11 mouse cellular contexts compared by ENCODE assay signal in the genomic region with DNA sequence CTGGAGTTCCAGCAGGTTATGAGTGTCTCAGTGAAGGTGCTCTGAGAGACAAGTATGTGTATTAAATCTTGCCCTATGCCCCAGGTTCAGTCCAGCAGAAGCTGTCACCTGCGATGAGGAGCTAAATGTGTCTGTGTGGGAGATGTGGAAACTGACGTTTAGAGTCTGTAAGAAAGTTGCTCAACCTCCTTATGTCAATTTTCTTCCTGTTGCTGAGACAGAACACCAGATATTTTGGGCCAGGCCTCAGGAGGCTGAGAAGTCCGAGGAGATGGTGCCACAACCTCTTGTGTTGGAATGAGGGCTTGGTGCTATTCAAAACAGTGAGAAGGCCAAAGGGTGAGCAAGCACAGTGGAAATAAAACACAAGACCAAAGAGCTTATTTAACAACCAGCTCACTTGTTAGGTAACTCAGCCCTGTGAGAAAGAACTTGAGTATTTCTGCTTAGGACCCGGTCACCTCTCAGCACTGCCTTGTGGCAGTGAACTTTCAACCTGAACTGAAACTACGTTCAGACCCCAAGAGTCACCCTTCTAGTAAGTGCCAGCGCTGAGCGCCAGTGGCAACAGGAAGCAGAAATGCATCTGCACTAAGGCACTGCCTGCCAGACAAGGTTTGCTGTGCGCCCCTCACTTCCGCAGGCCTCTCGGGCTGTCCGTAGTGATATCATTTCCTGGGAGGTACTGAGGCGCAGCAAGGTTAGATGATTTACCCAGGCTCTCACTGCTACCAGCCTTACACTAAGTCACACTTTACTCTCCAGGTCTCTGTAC. TPM values are rescaled to one million over a fixed set of nuclear protein-coding genes. Genes with fewer than 3 reads are reported as not detected.
DNase-seq lines count a peak whose midpoint lies in the region; ATAC-seq lines count a peak whose summit lies in the region.
"Had no signal": no experiment of that assay in that cellular context is flagged by ENCODE, and none has a peak within 500 bp of the region (broad histone marks: within the 10 kb centered on the region; RNA-seq: fewer than 3 reads in every experiment).

No protein-coding gene starts in this region.

- DNase-seq in kidney, postnatal 10 days, result no peak
- DNase-seq in thymus, postnatal 25 days, result peak; percentile 70
- DNase-seq in hindbrain, embryonic 11.5 days (ENCODE audit: low spot score), result no peak
- DNase-seq in layer of hippocampus, postnatal 14 days (ENCODE audit: low spot score in 2 of 2), result no peak
- DNase-seq: cerebellum, adult 8-10 months had no signal

- no peaks in the 10 kb centered on the region for H3K27me3 ChIP-seq in kidney, embryonic 16.5 days (ENCODE audit: insufficient read depth, low read length)
- no peaks in the 10 kb centered on the region for H3K27me3 ChIP-seq in neural tube, embryonic 15.5 days (replicated peaks)
- no peaks in the 10 kb centered on the region for H3K27me3 ChIP-seq in hindbrain, embryonic 11.5 days (ENCODE audit: control insufficient read depth, insufficient read depth, low read length)
- H3K27me3 ChIP-seq: forebrain, embryonic 13.5 days; midbrain, embryonic 13.5 days had no signal

- H3K27ac ChIP-seq in kidney, embryonic 16.5 days (ENCODE audit: low read length), result no peak overlapping the region
- H3K27ac ChIP-seq in neural tube, embryonic 15.5 days (replicated peaks), result no peak overlapping the region
- no peak overlapping the region for H3K27ac ChIP-seq in hindbrain, embryonic 11.5 days (ENCODE audit: low read depth, low read length)
- H3K27ac ChIP-seq: forebrain, embryonic 13.5 days; midbrain, embryonic 13.5 days had no signal

- no peak overlapping the region for H3K9ac ChIP-seq in kidney, embryonic 16.5 days (replicated peaks; ENCODE audit: low read length)
- H3K9ac ChIP-seq in neural tube, embryonic 15.5 days (replicated peaks), result no peak overlapping the region
- no peak overlapping the region for H3K9ac ChIP-seq in hindbrain, embryonic 11.5 days (ENCODE audit: low read depth, low read length)
- H3K9ac ChIP-seq: forebrain, embryonic 13.5 days; midbrain, embryonic 13.5 days had no signal

- H3K4me1 ChIP-seq in kidney, embryonic 16.5 days (ENCODE audit: insufficient read depth, low read length), result no peaks in the 10 kb centered on the region
- H3K4me1 ChIP-seq in neural tube, embryonic 15.5 days, result no peaks in the 10 kb centered on the region
- H3K4me1 ChIP-seq in hindbrain, embryonic 11.5 days (replicated peaks; ENCODE audit: control insufficient read depth, insufficient read depth, low read length), result no peaks in the 10 kb centered on the region
- H3K4me1 ChIP-seq: forebrain, embryonic 13.5 days had no signal

- H3K4me3 ChIP-seq in kidney, embryonic 16.5 days (ENCODE audit: low read length), result no peak overlapping the region
- no peak overlapping the region for H3K4me3 ChIP-seq in neural tube, embryonic 15.5 days (replicated peaks)
- no peak overlapping the region for H3K4me3 ChIP-seq in hindbrain, embryonic 11.5 days (ENCODE audit: low read depth, low read length)
- H3K4me3 ChIP-seq: forebrain, embryonic 13.5 days; midbrain, embryonic 13.5 days had no signal

- no peaks in the 10 kb centered on the region for H3K9me3 ChIP-seq in kidney, embryonic 16.5 days (ENCODE audit: low read length)
- H3K9me3 ChIP-seq in neural tube, embryonic 15.5 days (replicated peaks), result no peaks in the 10 kb centered on the region
- H3K9me3 ChIP-seq in hindbrain, embryonic 11.5 days (ENCODE audit: control insufficient read depth, low read length), result no peaks in the 10 kb centered on the region
- H3K9me3 ChIP-seq: forebrain, embryonic 13.5 days; midbrain, embryonic 13.5 days had no signal

- H3K36me3 ChIP-seq in kidney, embryonic 16.5 days (ENCODE audit: insufficient read depth, low read length), result 0 out of 2 replicates have a peak, but pooled peaks cover 7% of the 10 kb centered on the region
- no peaks in the 10 kb centered on the region for H3K36me3 ChIP-seq in neural tube, embryonic 15.5 days
- no peaks in the 10 kb centered on the region for H3K36me3 ChIP-seq in hindbrain, embryonic 11.5 days (ENCODE audit: control insufficient read depth, insufficient read depth, low read length)
- H3K36me3 ChIP-seq: midbrain, embryonic 13.5 days had no signal

- no peak overlapping the region for H3K4me2 ChIP-seq in kidney, embryonic 16.5 days (replicated peaks; ENCODE audit: low read depth, low read length)
- no peak overlapping the region for H3K4me2 ChIP-seq in neural tube, embryonic 15.5 days
- no peak overlapping the region for H3K4me2 ChIP-seq in hindbrain, embryonic 11.5 days (replicated peaks; ENCODE audit: low read depth, low read length)
- H3K4me2 ChIP-seq: forebrain, embryonic 13.5 days; midbrain, embryonic 13.5 days had no signal

- 73% methylated on average over 12 of the region's 12 CpGs for WGBS in kidney, embryonic 16.5 days
- WGBS in neural tube, embryonic 15.5 days, result 88% methylated on average over 12 of the region's 12 CpGs
- 89% methylated on average over 12 of the region's 12 CpGs for WGBS in hindbrain, embryonic 11.5 days

- 0 out of 2 replicates have a peak, but pooled peaks have one; percentile 59 for ATAC-seq in kidney, embryonic 16.5 days (ENCODE audit: low FRiP score, low TSS enrichment)
- peak; percentile 99 for ATAC-seq in inflammation-experienced regulatory T-cells, adult 6 months
- ATAC-seq in megakaryocyte progenitor cell, adult 5-6 weeks (replicated peaks; ENCODE audit: poor library complexity), result peak; percentile 94
- no peak for ATAC-seq in neural tube, embryonic 15.5 days (ENCODE audit: low FRiP score)
- ATAC-seq in hindbrain, embryonic 11.5 days (ENCODE audit: low FRiP score), result no peak
- ATAC-seq: forebrain, embryonic 13.5 days; midbrain, embryonic 13.5 days had no signal

RNA-seq across cellular contexts. Expression of gene Msrb2, which starts 17.3 kb away (rescaled TPM):
- 35.1 and 36.5 TPM in 2 replicates for polyA plus RNA-seq in kidney, embryonic 16.5 days (2015; fragmentation: Nextera tagmentation; extraction: Ambion mirVana)
- 10 to 100 TPM in 2 of 3 experiments, 1 to 10 TPM in 1; 7.5 to 24.0 (median 21.0) TPM for polyA plus RNA-seq in inflammation-experienced regulatory T-cells, adult 6 months (2017; shearing (Covaris generic))
- total RNA-seq in megakaryocyte progenitor cell, adult 5-6 weeks (2015), result 21.7 and 26.7 TPM in 2 replicates
- total RNA-seq in megakaryocyte progenitor cell, adult 5-6 weeks (2017), result 15.1 and 22.4 TPM in 2 replicates
- polyA plus RNA-seq in neural tube, embryonic 15.5 days (2015; fragmentation: Nextera tagmentation; extraction: Ambion mirVana), result 12.1 and 16.5 TPM in 2 replicates
- 13.6 and 14.8 TPM in 2 replicates for polyA plus RNA-seq in hindbrain, embryonic 11.5 days (2014; fragmentation: Nextera tagmentation; extraction: Ambion mirVana)
- 10 to 100 TPM; 22.3 to 22.4 TPM for total RNA-seq in layer of hippocampus, postnatal 14 days (2021)

RNA-seq across cellular contexts. Expression of gene Ptf1a, which starts 56.9 kb away (rescaled TPM):
- not detected in 2 replicates for polyA plus RNA-seq in kidney, embryonic 16.5 days (2015; fragmentation: Nextera tagmentation; extraction: Ambion mirVana)
- polyA plus RNA-seq in inflammation-experienced regulatory T-cells, adult 6 months (2017; shearing (Covaris generic)), result not detected
- not detected in 2 replicates for total RNA-seq in megakaryocyte progenitor cell, adult 5-6 weeks (2015)
- not detected in 2 replicates for total RNA-seq in megakaryocyte progenitor cell, adult 5-6 weeks (2017)
- polyA plus RNA-seq in neural tube, embryonic 15.5 days (2015; fragmentation: Nextera tagmentation; extraction: Ambion mirVana), result 0.23 TPM in 1 of 2 replicates, not detected in the other
- 15.5 and 18.0 TPM in 2 replicates for polyA plus RNA-seq in hindbrain, embryonic 11.5 days (2014; fragmentation: Nextera tagmentation; extraction: Ambion mirVana)
- not detected for total RNA-seq in layer of hippocampus, postnatal 14 days (2021)

Comparison
In these comparisons a context has a peak if more than half of its experiments do, and no peak if none do; other contexts are left out.
1. ATAC-seq: peak in kidney, embryonic 16.5 days (single experiment), inflammation-experienced regulatory T-cells, adult 6 months (single experiment) and megakaryocyte progenitor cell, adult 5-6 weeks (single experiment); none in neural tube, embryonic 15.5 days (single experiment) and hindbrain, embryonic 11.5 days (single experiment).
2. RNA of gene Ptf1a, which starts 56.9 kb away (polyA plus RNA-seq): 15.5 to 18.0 TPM in hindbrain, embryonic 11.5 days; not detected in kidney, embryonic 16.5 days, not detected in inflammation-experienced regulatory T-cells, adult 6 months and 0.23 TPM in neural tube, embryonic 15.5 days; every median in the first group is over 10 times any median in the second.